ENCODE assay signal across 23 mouse cellular contexts in genomic region chr10:90709602-90709931, GRCm38 (mm10).
DNase-seq lines count a peak whose midpoint lies in the region; ATAC-seq and TF ChIP-seq lines count a peak whose summit lies in the region.
"Had no signal": no experiment of that assay in that cellular context is flagged by ENCODE, and none has a peak within 500 bp of the region (broad histone marks: within the 10 kb centered on the region; RNA-seq: fewer than 3 reads in every experiment).

No protein-coding gene starts in this region.

- no peaks in the 10 kb centered on the region for H3K36me3 ChIP-seq in hindbrain, embryonic 11.5 days (ENCODE audit: control insufficient read depth, insufficient read depth, low read length)
- H3K36me3 ChIP-seq in hindbrain, postnatal 0 days (ENCODE audit: insufficient read depth, low read length) = no peaks in the 10 kb centered on the region
- no peaks in the 10 kb centered on the region for H3K36me3 ChIP-seq in neural tube, embryonic 12.5 days
- peaks cover 4% of the 10 kb centered on the region; the same call in 1 of the 2 replicates for H3K36me3 ChIP-seq in neural tube, embryonic 15.5 days
- 0 out of 2 replicates have a peak, but pooled peaks cover 2% of the 10 kb centered on the region for H3K36me3 ChIP-seq in forebrain, embryonic 16.5 days (ENCODE audit: control insufficient read depth, insufficient read depth)
- no peaks in the 10 kb centered on the region for H3K36me3 ChIP-seq in thymus, adult 2 months (ENCODE audit: control insufficient read depth, insufficient read depth, low read length)
- H3K36me3 ChIP-seq: embryonic facial prominence, embryonic 13.5 days; limb, embryonic 12.5 days; liver, embryonic 12.5 days; midbrain, embryonic 10.5 days had no signal

- no peak overlapping the region for H3K4me2 ChIP-seq in hindbrain, embryonic 11.5 days (replicated peaks; ENCODE audit: low read depth, low read length)
- no peak overlapping the region for H3K4me2 ChIP-seq in hindbrain, postnatal 0 days (ENCODE audit: low read depth, low read length)
- no peak overlapping the region for H3K4me2 ChIP-seq in neural tube, embryonic 12.5 days (replicated peaks)
- H3K4me2 ChIP-seq in neural tube, embryonic 15.5 days = no peak overlapping the region
- H3K4me2 ChIP-seq in forebrain, embryonic 16.5 days (ENCODE audit: low read length) = no peak overlapping the region
- H3K4me2 ChIP-seq: embryonic facial prominence, embryonic 13.5 days; limb, embryonic 12.5 days; liver, embryonic 12.5 days had no signal

- H3K4me3 ChIP-seq in hindbrain, embryonic 11.5 days (ENCODE audit: low read depth, low read length) = no peak overlapping the region
- no peak overlapping the region for H3K4me3 ChIP-seq in hindbrain, postnatal 0 days (ENCODE audit: low read length)
- H3K4me3 ChIP-seq in neural tube, embryonic 12.5 days = no peak overlapping the region
- H3K4me3 ChIP-seq in neural tube, embryonic 15.5 days (replicated peaks) = no peak overlapping the region
- H3K4me3 ChIP-seq in forebrain, embryonic 16.5 days (replicated peaks; ENCODE audit: low read length) = no peak overlapping the region
- H3K4me3 ChIP-seq in thymus, adult 2 months (ENCODE audit: control insufficient read depth, insufficient read depth, low read length) = no peak overlapping the region
- H3K4me3 ChIP-seq: embryonic facial prominence, embryonic 13.5 days; heart, adult 2 months; limb, embryonic 12.5 days; liver, embryonic 12.5 days; midbrain, embryonic 10.5 days had no signal

- TF ChIP-seq POLR2A in thymus, adult 2 months (IDR thresholded peaks at IDR 0.05; ENCODE audit: control insufficient read depth, extremely low read depth, insufficient read depth, low read length, poor library complexity) = no peak

- ATAC-seq in hindbrain, embryonic 11.5 days (ENCODE audit: low FRiP score) = peak; percentile 88
- ATAC-seq in hindbrain, postnatal 0 days = no peak
- peak; percentile 74; the same call in 1 of the 2 replicates for ATAC-seq in neural tube, embryonic 12.5 days (ENCODE audit: low FRiP score, low read depth)
- ATAC-seq in neural tube, embryonic 15.5 days (ENCODE audit: low FRiP score) = no peak
- peak; percentile 62 for ATAC-seq in forebrain, embryonic 16.5 days
- no peak for ATAC-seq in CD4-positive, CD25-positive, alpha-beta regulatory T cell, adult 4 months
- ATAC-seq: activated CD4-positive, CD25-positive, alpha-beta regulatory T cell, adult 4 months; liver, embryonic 12.5 days had no signal

- DNase-seq in hindbrain, embryonic 11.5 days (ENCODE audit: low spot score) = no peak
- DNase-seq in hindbrain, postnatal 0 days (ENCODE audit: low spot score) = no peak
- no peak for DNase-seq in thymus, adult 2 months
- DNase-seq: adrenal gland, postnatal 10 days; cerebellum, postnatal 10 days; gastrocnemius, postnatal 14 days; heart, adult 2 months; heart, postnatal 36 days; kidney, adult 9 months; kidney, postnatal 25 days; lung, adult 2 months; lung, postnatal 36 days; spleen, adult 18-20 months; thymus, postnatal 36 days had no signal

- no peak for TF ChIP-seq CTCF in hindbrain, postnatal 0 days (IDR thresholded peaks at IDR 0.05; ENCODE audit: low read depth)
- no peak for TF ChIP-seq CTCF in thymus, adult 2 months (IDR thresholded peaks at IDR 0.05; ENCODE audit: borderline replicate concordance, control insufficient read depth, extremely low read depth, insufficient read depth, low read length, poor library complexity)

- H3K4me1 ChIP-seq in hindbrain, embryonic 11.5 days (replicated peaks; ENCODE audit: control insufficient read depth, insufficient read depth, low read length) = no peaks in the 10 kb centered on the region
- H3K4me1 ChIP-seq in hindbrain, postnatal 0 days (ENCODE audit: insufficient read depth, low read length) = 0 out of 2 replicates have a peak, but pooled peaks cover 5% of the 10 kb centered on the region
- peaks cover 3% of the 10 kb centered on the region; the same call in 1 of the 2 replicates for H3K4me1 ChIP-seq in neural tube, embryonic 12.5 days
- peaks cover 6% of the 10 kb centered on the region; the same call in 1 of the 2 replicates for H3K4me1 ChIP-seq in neural tube, embryonic 15.5 days
- 0 out of 2 replicates have a peak, but pooled peaks cover 5% of the 10 kb centered on the region for H3K4me1 ChIP-seq in forebrain, embryonic 16.5 days (replicated peaks; ENCODE audit: control insufficient read depth, insufficient read depth, low read length)
- no peaks in the 10 kb centered on the region for H3K4me1 ChIP-seq in thymus, adult 2 months (replicated peaks; ENCODE audit: control insufficient read depth, insufficient read depth, low read length)
- H3K4me1 ChIP-seq: embryonic facial prominence, embryonic 13.5 days; limb, embryonic 12.5 days; liver, embryonic 12.5 days had no signal

- 14% methylated on average over 5 of the region's 5 CpGs for WGBS in hindbrain, embryonic 11.5 days
- 15% methylated on average over 5 of the region's 5 CpGs for WGBS in hindbrain, postnatal 0 days
- 8% methylated on average over 5 of the region's 5 CpGs for WGBS in neural tube, embryonic 12.5 days
- 12% methylated on average over 5 of the region's 5 CpGs for WGBS in neural tube, embryonic 15.5 days
- 4% methylated on average over 5 of the region's 5 CpGs for WGBS in forebrain, embryonic 16.5 days
- 31% methylated on average over 5 of the region's 5 CpGs for WGBS in thymus, adult 2 months

- H3K27ac ChIP-seq in hindbrain, embryonic 11.5 days (ENCODE audit: low read depth, low read length) = no peak overlapping the region
- no peak overlapping the region for H3K27ac ChIP-seq in hindbrain, postnatal 0 days
- no peak overlapping the region for H3K27ac ChIP-seq in neural tube, embryonic 12.5 days
- H3K27ac ChIP-seq in neural tube, embryonic 15.5 days (replicated peaks) = no peak overlapping the region
- no peak overlapping the region for H3K27ac ChIP-seq in forebrain, embryonic 16.5 days (ENCODE audit: low read length)
- H3K27ac ChIP-seq in thymus, adult 2 months (ENCODE audit: control insufficient read depth, insufficient read depth, low read length) = no peak overlapping the region
- H3K27ac ChIP-seq: embryonic facial prominence, embryonic 13.5 days; heart, adult 2 months; limb, embryonic 12.5 days; liver, embryonic 12.5 days; midbrain, embryonic 10.5 days had no signal

- no peak overlapping the region for H3K9ac ChIP-seq in hindbrain, embryonic 11.5 days (ENCODE audit: low read depth, low read length)
- no peak overlapping the region for H3K9ac ChIP-seq in hindbrain, postnatal 0 days (replicated peaks; ENCODE audit: low read length)
- H3K9ac ChIP-seq in neural tube, embryonic 12.5 days = no peak overlapping the region
- H3K9ac ChIP-seq in neural tube, embryonic 15.5 days (replicated peaks) = no peak overlapping the region
- no peak overlapping the region for H3K9ac ChIP-seq in forebrain, embryonic 16.5 days (replicated peaks; ENCODE audit: low read depth, low read length)
- H3K9ac ChIP-seq: embryonic facial prominence, embryonic 13.5 days; limb, embryonic 12.5 days; liver, embryonic 12.5 days had no signal

- H3K9me3 ChIP-seq in hindbrain, embryonic 11.5 days (ENCODE audit: control insufficient read depth, low read length) = no peaks in the 10 kb centered on the region
- H3K9me3 ChIP-seq in hindbrain, postnatal 0 days (ENCODE audit: low read length) = no peaks in the 10 kb centered on the region
- H3K9me3 ChIP-seq in neural tube, embryonic 12.5 days = no peaks in the 10 kb centered on the region
- H3K9me3 ChIP-seq in neural tube, embryonic 15.5 days (replicated peaks) = no peaks in the 10 kb centered on the region
- no peaks in the 10 kb centered on the region for H3K9me3 ChIP-seq in forebrain, embryonic 16.5 days (ENCODE audit: control insufficient read depth, low read length)
- H3K9me3 ChIP-seq: embryonic facial prominence, embryonic 13.5 days; limb, embryonic 12.5 days; liver, embryonic 12.5 days; midbrain, embryonic 10.5 days had no signal

- no peaks in the 10 kb centered on the region for H3K27me3 ChIP-seq in hindbrain, embryonic 11.5 days (ENCODE audit: control insufficient read depth, insufficient read depth, low read length)
- no peaks in the 10 kb centered on the region for H3K27me3 ChIP-seq in hindbrain, postnatal 0 days (ENCODE audit: insufficient read depth, low read length)
- H3K27me3 ChIP-seq in neural tube, embryonic 12.5 days (replicated peaks) = no peaks in the 10 kb centered on the region
- no peaks in the 10 kb centered on the region for H3K27me3 ChIP-seq in neural tube, embryonic 15.5 days (replicated peaks)
- H3K27me3 ChIP-seq in forebrain, embryonic 16.5 days (replicated peaks; ENCODE audit: control insufficient read depth, insufficient read depth, low read length) = no peaks in the 10 kb centered on the region
- H3K27me3 ChIP-seq in thymus, adult 2 months (ENCODE audit: control insufficient read depth, insufficient read depth, low read length) = no peaks in the 10 kb centered on the region
- H3K27me3 ChIP-seq: embryonic facial prominence, embryonic 13.5 days; limb, embryonic 12.5 days; liver, embryonic 12.5 days had no signal

Comparison
In these comparisons a context has a peak if more than half of its experiments do, and no peak if none do; other contexts are left out.
1. ATAC-seq: peak in hindbrain, embryonic 11.5 days (single experiment), neural tube, embryonic 12.5 days (single experiment) and forebrain, embryonic 16.5 days (single experiment); none in hindbrain, postnatal 0 days (single experiment), neural tube, embryonic 15.5 days (single experiment) and CD4-positive, CD25-positive, alpha-beta regulatory T cell, adult 4 months (single experiment).